Mouse (Mus musculus) embryonic facial prominence, embryonic 11.5 days (tissue): ENCODE measurements around the gene Dnal1. TPM values are rescaled to one million over a fixed set of nuclear protein-coding genes. Genes with fewer than 3 reads are reported as not detected.
"Not testable (repeated sequence)": the region's sequence is repeated elsewhere in the genome, so short reads cannot be mapped to it uniquely, and the experiment has no call there.

Experiments used
- ATAC-seq: fragments of 200-750 bp; cut with Nextera tagmentation; replicated peaks from 2 replicates; pipeline ENCODE4 v1.8.0; 2017; ENCODE audit warnings: low read depth; ENCODE audit not compliant: insufficient number of reproducible peaks, low FRiP score, low TSS enrichment
- DNase-seq: peaks from one replicate; pipeline ENCODE4 v3.0.0-alpha.2; 2015; ENCODE audit warnings: low spot score
- H3K27ac ChIP-seq: fragments of 300-500 bp; sonication (generic); replicated peaks from 2 replicates; pipeline ENCODE4 v1.5.1; 2014; ENCODE audit warnings: mild to moderate bottlenecking, low read depth, low read length, control low read depth
- H3K27me3 ChIP-seq: fragments of 300-500 bp; sonication (generic); 2 replicates; pipeline ENCODE4 v1.6.1; 2014; ENCODE audit warnings: mild to moderate bottlenecking, low read length, moderate library complexity, mixed read lengths; ENCODE audit not compliant: control insufficient read depth, insufficient read depth
- H3K36me3 ChIP-seq: fragments of 300-500 bp; sonication (generic); replicated peaks from 2 replicates; pipeline ENCODE4 v1.6.1; 2014; ENCODE audit warnings: low read depth, mild to moderate bottlenecking, low read length, moderate library complexity, mixed read lengths; ENCODE audit not compliant: control insufficient read depth, insufficient read depth
- H3K4me1 ChIP-seq: fragments of 300-500 bp; sonication (generic); 2 replicates; pipeline ENCODE4 v1.6.1; 2014; ENCODE audit warnings: low read length, mixed read lengths; ENCODE audit not compliant: control insufficient read depth, insufficient read depth
- H3K4me2 ChIP-seq: fragments of 300-500 bp; sonication (generic); 2 replicates; pipeline ENCODE4 v1.6.1; 2014; ENCODE audit warnings: low read depth, mild to moderate bottlenecking, control low read depth, low read length, moderate library complexity
- H3K4me3 ChIP-seq: fragments of 300-500 bp; sonication (generic); 2 replicates; pipeline ENCODE4 v1.5.1; 2014; ENCODE audit warnings: low read depth, low read length, control low read depth
- H3K9ac ChIP-seq: fragments of 300-500 bp; sonication (generic); replicated peaks from 2 replicates; pipeline ENCODE4 v1.6.1; 2014; ENCODE audit warnings: mild to moderate bottlenecking, control low read depth, low read length
- H3K9me3 ChIP-seq: fragments of 300-500 bp; sonication (generic); replicated peaks from 2 replicates; pipeline ENCODE4 v1.6.1; 2016; ENCODE audit warnings: mild to moderate bottlenecking, low read length, inconsistent platforms, mixed read lengths; ENCODE audit not compliant: control insufficient read depth
- WGBS: fragments of 180-500 bp; shearing (Covaris S2); extraction: QIAGEN DNeasy Blood & Tissue Kit; methylation state at CpG from one replicate; pipeline ENCODE4 v1.1.7; 2014; 5-methylcytosine and 5-hydroxymethylcytosine counted together
- polyA plus RNA-seq: library from polyadenylated mRNA; unstranded; fragments of >200 nt; fragmentation: Nextera tagmentation; extraction: Ambion mirVana; gene quantifications from 2 replicates; pipeline ENCODE4 v1.2.1, GENCODE M21; 2014

The Dnal1 gene
- polyA plus RNA-seq = 3.9 and 6.8 TPM in 2 replicates

GRCm38 (mm10) chr12:84114153-84114994 lies at the start of gene Dnal1:
Dnal1 (plus strand) TSS chr12:84114366.
- DNase-seq (peak; percentile 95), ATAC-seq (peak; percentile 97)
- Histone ChIP-seq H3K4me3 (peak within 1 kb of the TSS; percentile 77), H3K36me3 (no peaks in the 10 kb centered on the region), H3K4me1 (no peaks in the 10 kb centered on the region), H3K4me2 (peak within 1 kb of the TSS; percentile 72), H3K9me3 (no peaks in the 10 kb centered on the region), H3K9ac (peak within 1 kb of the TSS; percentile 66), H3K27ac (no peak within 1 kb of the TSS), H3K27me3 (no peaks in the 10 kb centered on the region)
- 2% methylated on average over 33 of the region's 35 CpGs for WGBS

- peaks cover 7% of the 10 kb centered on the region; the same call in 1 of the 2 replicates for H3K27me3 ChIP-seq
- no peaks in the 10 kb centered on the region for H3K9me3 ChIP-seq
- ATAC-seq (no peak), DNase-seq (no peak)
- H3K4me3 ChIP-seq = no peak overlapping the region
- no peaks in the 10 kb centered on the region for H3K4me1 ChIP-seq
- H3K4me2 ChIP-seq = no peak overlapping the region
- H3K27ac ChIP-seq = no peak overlapping the region
- no peak overlapping the region for H3K9ac ChIP-seq
- 74% methylated on average over 8 of the region's 8 CpGs for WGBS
- H3K36me3 ChIP-seq = no peaks in the 10 kb centered on the region
Observed at GRCm38 (mm10) chr12:84064621-84065020, 49.5 kb upstream of the Dnal1 start.

DNA sequence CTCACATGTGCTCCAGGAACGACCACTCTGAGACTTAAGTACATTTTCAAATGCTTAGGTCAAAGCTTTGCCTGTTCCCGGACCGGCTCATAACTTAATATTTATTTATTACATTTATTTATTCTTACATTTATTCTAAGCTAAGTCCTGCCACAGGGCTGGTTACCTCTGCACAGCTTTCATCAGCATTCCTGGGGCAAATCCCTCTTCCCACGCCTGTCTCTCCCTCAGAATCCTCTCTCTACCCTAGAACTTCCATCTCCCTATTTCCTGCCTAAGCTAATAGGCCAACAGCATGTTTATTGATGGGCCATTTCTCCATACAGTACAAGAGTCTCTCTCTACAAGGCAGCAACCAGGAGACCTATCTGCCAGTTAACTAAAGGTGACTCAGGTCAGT lies 46.4 kb upstream of the Dnal1 start:
- no peaks in the 10 kb centered on the region for H3K36me3 ChIP-seq
- peaks cover 7% of the 10 kb centered on the region; the same call in 1 of the 2 replicates for H3K27me3 ChIP-seq
- H3K4me1 ChIP-seq = no peaks in the 10 kb centered on the region
- H3K4me2 ChIP-seq = no peak overlapping the region
- ATAC-seq (no peak), DNase-seq (no peak)
- H3K27ac ChIP-seq = no peak overlapping the region
- no peak overlapping the region for H3K4me3 ChIP-seq
- no peak overlapping the region for H3K9ac ChIP-seq
- H3K9me3 ChIP-seq = no peaks in the 10 kb centered on the region
- 83% methylated on average over 4 of the region's 4 CpGs for WGBS

- Histone ChIP-seq H3K9me3 (no peaks in the 10 kb centered on the region), H3K27ac (no peak overlapping the region), H3K36me3 (no peaks in the 10 kb centered on the region), H3K4me1 (no peaks in the 10 kb centered on the region), H3K4me3 (no peak overlapping the region), H3K9ac (no peak overlapping the region), H3K4me2 (no peak overlapping the region), H3K27me3 (peaks cover 7% of the 10 kb centered on the region; the same call in 1 of the 2 replicates)
- DNase-seq (no peak), ATAC-seq (no peak)
- whole genome bisulfite sequencing = 56% methylated on average over 8 of the region's 8 CpGs
Observed at GRCm38 (mm10) chr12:84068296-84068695, 45.9 kb upstream of the Dnal1 start.

DNA sequence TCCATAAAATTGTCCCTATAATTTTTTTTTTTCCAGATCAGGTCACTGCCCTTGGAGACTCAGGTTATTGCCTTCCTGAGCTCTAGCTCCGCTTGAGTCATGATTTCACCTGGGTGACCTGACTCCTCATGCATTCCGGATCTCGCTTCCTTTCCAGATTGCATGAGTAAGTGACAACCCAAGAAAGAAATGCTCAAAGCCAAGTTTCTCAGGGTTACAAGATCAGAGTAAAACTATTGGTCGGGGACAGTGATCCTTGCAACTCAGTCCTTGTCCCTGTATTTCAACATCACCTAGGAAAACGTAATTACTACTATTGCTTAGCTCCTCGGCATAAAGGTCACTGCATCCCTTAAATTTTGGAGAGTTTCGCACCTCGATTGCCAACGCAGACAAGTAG lies 45.2 kb upstream of the Dnal1 start, which contains the start of gene Acot5:
Gene Acot5 (plus strand): TSS at position 340 of the 400 bp plus-strand sequence.
- ATAC-seq = no peak
- Histone ChIP-seq H3K4me1 (no peaks in the 10 kb centered on the region), H3K27ac (no peak within 1 kb of the TSS), H3K4me2 (peak within 1 kb of the TSS; percentile 62), H3K9me3 (no peaks in the 10 kb centered on the region), H3K36me3 (no peaks in the 10 kb centered on the region), H3K4me3 (peak within 1 kb of the TSS; percentile 40), H3K9ac (peak within 1 kb of the TSS; percentile 18; the same call in 1 of the 2 replicates), H3K27me3 (peaks cover 7% of the 10 kb centered on the region; the same call in 1 of the 2 replicates)
- DNase-seq = no peak
- 53% methylated on average over 9 of the region's 9 CpGs for WGBS

- 2% methylated on average over 38 of the region's 52 CpGs for WGBS
- not testable (repeated sequence) for H3K9me3 ChIP-seq, ATAC-seq, H3K36me3 ChIP-seq, H3K27ac ChIP-seq, H3K27me3 ChIP-seq, H3K4me1 ChIP-seq
- Histone ChIP-seq H3K9ac (peak overlapping the region; percentile 18; the same call in 1 of the 2 replicates), H3K4me3 (peak overlapping the region; percentile 40), H3K4me2 (peak overlapping the region; percentile 62)
- peak; percentile 17 for DNase-seq
Observed at GRCm38 (mm10) chr12:84069582-84069981, 44.6 kb upstream of the Dnal1 start.

DNA sequence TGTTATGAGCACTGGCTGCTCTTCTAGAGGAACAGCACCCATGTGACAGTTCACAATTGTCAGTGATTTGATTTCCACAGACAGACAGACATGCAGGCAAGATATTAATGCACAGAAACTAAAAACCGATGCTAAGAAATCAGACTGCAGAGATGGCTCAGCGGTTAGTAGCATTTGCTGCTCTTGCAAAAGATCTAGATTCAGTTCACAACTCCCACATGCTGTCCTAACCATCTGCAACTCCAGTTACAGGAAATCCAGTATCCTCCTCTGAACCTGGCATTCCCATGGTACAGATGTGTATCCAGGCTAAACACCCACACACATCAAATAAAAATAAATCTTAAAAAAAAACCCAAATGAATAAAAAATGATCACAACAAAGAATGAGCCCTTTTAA lies 42.5 kb upstream of the Dnal1 start:
- no peak for DNase-seq
- no peak for ATAC-seq
- 96% methylated on average over 2 of the region's 2 CpGs for WGBS

GRCm38 (mm10) chr12:84077371-84077990 lies 36.7 kb upstream of the Dnal1 start:
- H3K4me1 ChIP-seq = no peaks in the 10 kb centered on the region
- ATAC-seq (no peak), DNase-seq (no peak)
- H3K36me3 ChIP-seq = no peaks in the 10 kb centered on the region
- no peak overlapping the region for H3K27ac ChIP-seq
- no peak overlapping the region for H3K4me3 ChIP-seq
- H3K27me3 ChIP-seq = no peaks in the 10 kb centered on the region
- WGBS = 83% methylated on average over 4 of the region's 4 CpGs
- no peak overlapping the region for H3K9ac ChIP-seq
- H3K9me3 ChIP-seq = no peaks in the 10 kb centered on the region
- no peak overlapping the region for H3K4me2 ChIP-seq

More for the DNA sequence above, 42.5 kb upstream of the Dnal1 start:
- H3K9ac ChIP-seq = no peak overlapping the region
- no peak overlapping the region for H3K4me3 ChIP-seq
- H3K36me3 ChIP-seq = no peaks in the 10 kb centered on the region
- no peaks in the 10 kb centered on the region for H3K4me1 ChIP-seq
- H3K27ac ChIP-seq = no peak overlapping the region
- no peaks in the 10 kb centered on the region for H3K9me3 ChIP-seq
- H3K27me3 ChIP-seq = peaks cover 7% of the 10 kb centered on the region; the same call in 1 of the 2 replicates
- H3K4me2 ChIP-seq = no peak overlapping the region
